Mouse (Mus musculus) thymus, postnatal 0 days (tissue): Measurements from ENCODE around the gene Slc1a2. TPM values are rescaled to one million over a fixed set of nuclear protein-coding genes. Genes with fewer than 3 reads are reported as not detected.

Experiments
- DNase-seq: peaks from one replicate; pipeline ENCODE4 v3.0.0-alpha.2; 2015; ENCODE audit warnings: low spot score
- polyA plus RNA-seq: library from polyadenylated mRNA; unstranded; fragments of >200 nt; fragmentation: Nextera tagmentation; extraction: Ambion mirVana; gene quantifications from 2 replicates; pipeline ENCODE4 v1.2.1, GENCODE M21; 2015

The Slc1a2 gene
- polyA plus RNA-seq, 1 experiment from 2014 or later: 0.73 TPM

GRCm38 (mm10) chr2:102663339-102663738 is 4.9 kb downstream of the Slc1a2 start:
- DNase-seq: no peak

GRCm38 (mm10) chr2:102663865-102664264 is 5.4 kb downstream of the Slc1a2 start:
- DNase-seq: no peak

- no peak for DNase-seq
Observed at GRCm38 (mm10) chr2:102667981-102668380, 9.5 kb downstream of the Slc1a2 start.

- no peak for DNase-seq
Observed at GRCm38 (mm10) chr2:102669580-102669979, 11.1 kb downstream of the Slc1a2 start.

- no peak for DNase-seq
Observed at GRCm38 (mm10) chr2:102674582-102674981, 16.1 kb downstream of the Slc1a2 start.

GRCm38 (mm10) chr2:102675275-102675674 is 16.8 kb downstream of the Slc1a2 start:
- DNase-seq: peak; percentile 3

GRCm38 (mm10) chr2:102676716-102677312 is 18.4 kb downstream of the Slc1a2 start:
- no peak for DNase-seq

GRCm38 (mm10) chr2:102677400-102677799 is 18.9 kb downstream of the Slc1a2 start:
- no peak for DNase-seq

GRCm38 (mm10) chr2:102681351-102681750 is 22.9 kb downstream of the Slc1a2 start:
- DNase-seq: no peak

- DNase-seq: peak; percentile 22
Observed at GRCm38 (mm10) chr2:102682168-102682567, 23.7 kb downstream of the Slc1a2 start.

- no peak for DNase-seq
Observed at GRCm38 (mm10) chr2:102685371-102686107, 27.1 kb downstream of the Slc1a2 start.

GRCm38 (mm10) chr2:102686108-102686450 is 27.6 kb downstream of the Slc1a2 start:
- DNase-seq: no peak

GRCm38 (mm10) chr2:102693556-102693955 is 35.1 kb downstream of the Slc1a2 start:
- no peak for DNase-seq

GRCm38 (mm10) chr2:102694750-102695149 is 36.3 kb downstream of the Slc1a2 start:
- DNase-seq: no peak

- no peak for DNase-seq
Observed at GRCm38 (mm10) chr2:102695541-102695940, 37.1 kb downstream of the Slc1a2 start.

- DNase-seq: no peak
Observed at GRCm38 (mm10) chr2:102697732-102698131, 39.3 kb downstream of the Slc1a2 start.

- DNase-seq: no peak
Observed at GRCm38 (mm10) chr2:102699921-102700320, 41.5 kb downstream of the Slc1a2 start.

- no peak for DNase-seq
Observed at GRCm38 (mm10) chr2:102700695-102701094, 42.2 kb downstream of the Slc1a2 start.

GRCm38 (mm10) chr2:102701382-102701781 is 42.9 kb downstream of the Slc1a2 start:
- no peak for DNase-seq

GRCm38 (mm10) chr2:102703556-102703955 is 45.1 kb downstream of the Slc1a2 start:
- no peak for DNase-seq

GRCm38 (mm10) chr2:102704781-102705180 is 46.3 kb downstream of the Slc1a2 start:
- no peak for DNase-seq

GRCm38 (mm10) chr2:102711511-102711910 is 53.1 kb downstream of the Slc1a2 start:
- no peak for DNase-seq

- no peak for DNase-seq
Observed at GRCm38 (mm10) chr2:102712049-102712448, 53.6 kb downstream of the Slc1a2 start.
